Mouse (Mus musculus) kidney, adult 2 months (tissue): ENCODE measurements around the gene Ncapg. TPM values are rescaled to one million over a fixed set of nuclear protein-coding genes. Genes with fewer than 3 reads are reported as not detected.

Experiments
- DNase-seq: peaks from one replicate; pipeline ENCODE4 v3.0.0; 2021
- H3K27ac ChIP-seq: fragments of 200-500 bp; 2 replicates; pipeline ENCODE4 v1.5.1; 2012; ENCODE audit warnings: low read depth, low read length, control low read depth, inconsistent platforms; ENCODE audit not compliant: insufficient read depth
- H3K27me3 ChIP-seq: fragments of 200-500 bp; replicated peaks from 2 replicates; pipeline ENCODE4 v1.6.1; 2012; ENCODE audit warnings: mild to moderate bottlenecking, moderate library complexity, low read length, inconsistent platforms; ENCODE audit not compliant: control insufficient read depth, insufficient read depth
- H3K36me3 ChIP-seq: fragments of 200-500 bp; 2 replicates; pipeline ENCODE4 v1.6.1; 2012; ENCODE audit warnings: mild to moderate bottlenecking, moderate library complexity, low read length, inconsistent platforms; ENCODE audit not compliant: control insufficient read depth, insufficient read depth
- H3K4me1 ChIP-seq: fragments of 200-500 bp; 2 replicates; pipeline ENCODE4 v1.6.1; 2011; ENCODE audit warnings: low read length; ENCODE audit not compliant: control insufficient read depth, insufficient read depth
- H3K4me3 ChIP-seq: fragments of 200-500 bp; 2 replicates; pipeline ENCODE4 v1.5.1; 2011; ENCODE audit warnings: mild to moderate bottlenecking, low read depth, low read length, control low read depth; ENCODE audit not compliant: insufficient read depth
- CTCF ChIP-seq: fragments of 200-500 bp; conservative IDR thresholded peaks from 2 replicates; pipeline ENCODE4 v1.5.1; 2011; ENCODE audit warnings: low read depth, mild to moderate bottlenecking, control low read depth, low read length, moderate library complexity, mixed read lengths; ENCODE audit not compliant: insufficient read depth, insufficient read length
- POLR2A ChIP-seq: fragments of 200-500 bp; IDR thresholded peaks from one replicate; pipeline ENCODE4 v1.6.1; 2011; ENCODE audit warnings: low read depth, low read length, control low read depth
- WGBS: fragments of 180-500 bp; shearing (Covaris S2); methylation state at CpG from one replicate; pipeline ENCODE4 v1.1.7; 2018; 5-methylcytosine and 5-hydroxymethylcytosine counted together
- polyA plus RNA-seq: library from polyadenylated mRNA; depleted of rRNA; stranded (reverse); fragments of >200 nt; gene quantifications from 2 replicates; pipeline ENCODE4 v1.2.3, GENCODE M21; 2012; rRNA removed

Gene Ncapg
- 0.05 and 0.14 TPM in 2 replicates for polyA plus RNA-seq

- peak within 1 kb of the TSS; percentile 92 for H3K4me3 ChIP-seq
- no peaks in the 10 kb centered on the region; the same call in 1 of the 2 replicates for H3K4me1 ChIP-seq
- TF ChIP-seq CTCF (no peak), POLR2A (no peak)
- no peaks in the 10 kb centered on the region for H3K36me3 ChIP-seq
- under 1% methylated on average over 66 of the region's 66 CpGs for WGBS
- H3K27me3 ChIP-seq = no peaks in the 10 kb centered on the region
- peak within 1 kb of the TSS; percentile 61; the same call in 1 of the 2 replicates for H3K27ac ChIP-seq
- DNase-seq = peak; percentile 99
Measured at GRCm38 (mm10) chr5:45669598-45670279, at the start of gene Ncapg. TSS of gene Ncapg (plus strand) at chr5:45669919.

GRCm38 (mm10) chr5:45621511-45621910 is 48.2 kb upstream of the Ncapg start:
- H3K4me1 ChIP-seq = no peaks in the 10 kb centered on the region
- WGBS = 71% methylated on average over 3 of the region's 3 CpGs
- no peak overlapping the region for H3K4me3 ChIP-seq
- H3K36me3 ChIP-seq = no peaks in the 10 kb centered on the region
- no peaks in the 10 kb centered on the region for H3K27me3 ChIP-seq
- no peak overlapping the region for H3K27ac ChIP-seq
- TF ChIP-seq POLR2A = no peak
- no peak for TF ChIP-seq CTCF
- DNase-seq = no peak

- Histone ChIP-seq H3K4me3 (no peak overlapping the region), H3K27me3 (no peaks in the 10 kb centered on the region), H3K27ac (no peak overlapping the region), H3K4me1 (no peaks in the 10 kb centered on the region), H3K36me3 (no peaks in the 10 kb centered on the region)
- WGBS = 28% methylated on average over 1 of the region's 1 CpGs
- no peak for DNase-seq
- TF ChIP-seq CTCF (no peak), POLR2A (no peak)
Measured at GRCm38 (mm10) chr5:45627771-45628170, 41.9 kb upstream of the Ncapg start.

GRCm38 (mm10) chr5:45629470-45629869 is 40.2 kb upstream of the Ncapg start:
- no peaks in the 10 kb centered on the region for H3K4me1 ChIP-seq
- H3K36me3 ChIP-seq = no peaks in the 10 kb centered on the region
- DNase-seq = no peak
- no peak overlapping the region for H3K27ac ChIP-seq
- TF ChIP-seq CTCF (no peak), POLR2A (no peak)
- no peak overlapping the region for H3K4me3 ChIP-seq
- no peaks in the 10 kb centered on the region for H3K27me3 ChIP-seq

- DNase-seq = no peak
- Histone ChIP-seq H3K36me3 (no peaks in the 10 kb centered on the region), H3K4me3 (no peak overlapping the region), H3K27ac (no peak overlapping the region), H3K27me3 (no peaks in the 10 kb centered on the region), H3K4me1 (no peaks in the 10 kb centered on the region)
- TF ChIP-seq POLR2A (no peak), CTCF (no peak)
- WGBS = 16% methylated on average over 3 of the region's 3 CpGs
Measured at GRCm38 (mm10) chr5:45638378-45638777, 31.3 kb upstream of the Ncapg start.

GRCm38 (mm10) chr5:45638806-45639714 is 30.7 kb upstream of the Ncapg start, which contains the start of gene Fam184b:
TSS of gene Fam184b (minus strand) at chr5:45639614.
- DNase-seq = peak; percentile 51
- Histone ChIP-seq H3K36me3 (no peaks in the 10 kb centered on the region), H3K4me1 (no peaks in the 10 kb centered on the region), H3K27ac (no peak within 1 kb of the TSS), H3K27me3 (no peaks in the 10 kb centered on the region), H3K4me3 (peak within 1 kb of the TSS; percentile 56)
- WGBS = under 1% methylated on average over 48 of the region's 48 CpGs
- TF ChIP-seq CTCF = no peak
- TF ChIP-seq POLR2A = no peak

GRCm38 (mm10) chr5:45639715-45640092 is 30.0 kb upstream of the Ncapg start:
- no peaks in the 10 kb centered on the region for H3K4me1 ChIP-seq
- DNase-seq = no peak
- no peak overlapping the region for H3K27ac ChIP-seq
- WGBS = 4% methylated on average over 8 of the region's 8 CpGs
- H3K27me3 ChIP-seq = no peaks in the 10 kb centered on the region
- H3K4me3 ChIP-seq = peak overlapping the region; percentile 56
- H3K36me3 ChIP-seq = no peaks in the 10 kb centered on the region
- TF ChIP-seq CTCF = no peak
- TF ChIP-seq POLR2A = no peak
